Mouse (Mus musculus) forebrain, postnatal 0 days (tissue): ENCODE data around the gene Cpne6. TPM values are rescaled to one million over a fixed set of nuclear protein-coding genes. Genes with fewer than 3 reads are reported as not detected.
A peak's percentile ranks its signal among the peaks of the same experiment; 100 is the strongest.

Experiments
- ATAC-seq: fragments of 200-750 bp; cut with Nextera tagmentation; 2 replicates; pipeline ENCODE4 v1.8.0; 2017; ENCODE audit warnings: mild to moderate bottlenecking, moderate library complexity
- DNase-seq: peaks from one replicate; pipeline ENCODE4 v3.0.0-alpha.2; 2015
- H3K27ac ChIP-seq: fragments of 300-500 bp; sonication (generic); 2 replicates; pipeline ENCODE4 v1.5.1; 2014; ENCODE audit warnings: low read depth, mild to moderate bottlenecking, antibody characterized with exemption, low read length, moderate library complexity, mixed read lengths
- H3K27me3 ChIP-seq: fragments of 300-500 bp; sonication (generic); 2 replicates; pipeline ENCODE4 v1.6.1; 2014; ENCODE audit warnings: mild to moderate bottlenecking, low read length, mixed read lengths; ENCODE audit not compliant: insufficient read depth
- H3K36me3 ChIP-seq: fragments of 300-500 bp; sonication (generic); 2 replicates; pipeline ENCODE4 v1.6.1; 2014; ENCODE audit warnings: mild to moderate bottlenecking, moderate library complexity; ENCODE audit not compliant: insufficient read depth
- H3K4me1 ChIP-seq: fragments of 300-500 bp; sonication (generic); 2 replicates; pipeline ENCODE4 v1.6.1; 2014; ENCODE audit warnings: antibody characterized with exemption; ENCODE audit not compliant: insufficient read depth
- H3K4me2 ChIP-seq: fragments of 300-500 bp; sonication (generic); 2 replicates; pipeline ENCODE4 v1.6.1; 2014; ENCODE audit warnings: low read depth, mild to moderate bottlenecking, moderate library complexity
- H3K4me3 ChIP-seq: fragments of 300-500 bp; sonication (generic); 2 replicates; pipeline ENCODE4 v1.5.1; 2014; ENCODE audit warnings: low read depth, low read length, mixed read lengths
- H3K9ac ChIP-seq: fragments of 300-500 bp; sonication (generic); 2 replicates; pipeline ENCODE4 v1.6.1; 2014; ENCODE audit warnings: mild to moderate bottlenecking
- H3K9me3 ChIP-seq: fragments of 300-500 bp; sonication (generic); 2 replicates; pipeline ENCODE4 v1.6.1; 2016; ENCODE audit warnings: low read length
- CTCF ChIP-seq: sonication (generic); IDR thresholded peaks from 2 replicates; pipeline ENCODE4 v1.5.1; 2016; ENCODE audit warnings: antibody characterized with exemption, control low read depth, low read depth
- WGBS: fragments of 180-500 bp; shearing (Covaris S2); extraction: QIAGEN DNeasy Blood & Tissue Kit; methylation state at CpG from one replicate; pipeline ENCODE4 v1.1.7; 2014; 5-methylcytosine and 5-hydroxymethylcytosine counted together
- polyA plus RNA-seq: library from polyadenylated mRNA; unstranded; fragments of >200 nt; fragmentation: Nextera tagmentation; extraction: Ambion mirVana; gene quantifications from 2 replicates; pipeline ENCODE4 v1.2.1, GENCODE M21; 2015
- total RNA-seq: library from RNA; depleted of rRNA; stranded (reverse); fragments of >200 nt; gene quantifications from 2 replicates; pipeline ENCODE4 v1.2.3, GENCODE M21; 2014

Gene Cpne6
- total and polyA plus RNA-seq, 2 experiments from 2014 or later = 39.6 to 48.7 TPM

- no peak overlapping the region for H3K4me3 ChIP-seq
- H3K27me3 ChIP-seq = no peaks in the 10 kb centered on the region
- H3K27ac ChIP-seq = no peak overlapping the region
- no peak overlapping the region for H3K4me2 ChIP-seq
- peaks cover 71% of the 10 kb centered on the region for H3K36me3 ChIP-seq
- DNase-seq (no peak), ATAC-seq (peak; percentile 2; the same call in 1 of the 2 replicates)
- H3K9me3 ChIP-seq = no peaks in the 10 kb centered on the region
- H3K4me1 ChIP-seq = no peaks in the 10 kb centered on the region
- H3K9ac ChIP-seq = no peak overlapping the region
- TF ChIP-seq CTCF = no peak
- WGBS = 77% methylated on average over 16 of the region's 16 CpGs
These were observed 13.3 kb upstream of the Cpne6 start for GRCm38 (mm10) chr14:55496761-55497448.

GRCm38 (mm10) chr14:55497449-55497821, 12.8 kb upstream of the Cpne6 start:
- peak; percentile 99 for TF ChIP-seq CTCF
- Histone ChIP-seq H3K9me3 (no peaks in the 10 kb centered on the region), H3K36me3 (peaks cover 76% of the 10 kb centered on the region), H3K27ac (no peak overlapping the region), H3K4me1 (no peaks in the 10 kb centered on the region), H3K4me2 (no peak overlapping the region), H3K4me3 (no peak overlapping the region), H3K9ac (0 out of 2 replicates have a peak overlapping the region, but pooled peaks have one; percentile 22), H3K27me3 (no peaks in the 10 kb centered on the region)
- DNase-seq = peak; percentile 87
- ATAC-seq = peak; percentile 76
- WGBS = 37% methylated on average over 6 of the region's 6 CpGs

GRCm38 (mm10) chr14:55505612-55506011, 4.6 kb upstream of the Cpne6 start:
- Histone ChIP-seq H3K9ac (no peak overlapping the region), H3K4me3 (no peak overlapping the region), H3K27me3 (no peaks in the 10 kb centered on the region), H3K9me3 (no peaks in the 10 kb centered on the region), H3K36me3 (peaks cover 38% of the 10 kb centered on the region), H3K4me2 (no peak overlapping the region), H3K4me1 (no peaks in the 10 kb centered on the region), H3K27ac (no peak overlapping the region)
- 78% methylated on average over 9 of the region's 9 CpGs for WGBS
- ATAC-seq = no peak
- DNase-seq = no peak
- no peak for TF ChIP-seq CTCF

- Histone ChIP-seq H3K36me3 (peaks cover 20% of the 10 kb centered on the region), H3K4me1 (no peaks in the 10 kb centered on the region), H3K27me3 (no peaks in the 10 kb centered on the region), H3K9ac (no peak overlapping the region), H3K4me3 (no peak overlapping the region), H3K9me3 (no peaks in the 10 kb centered on the region), H3K4me2 (no peak overlapping the region), H3K27ac (no peak overlapping the region)
- no peak for DNase-seq
- TF ChIP-seq CTCF = no peak
- ATAC-seq = no peak
- WGBS = 49% methylated on average over 7 of the region's 7 CpGs
These were observed 2.4 kb upstream of the Cpne6 start for GRCm38 (mm10) chr14:55507801-55508200.

GRCm38 (mm10) chr14:55509540-55509939, 705 bp upstream of the Cpne6 start:
- peaks cover 13% of the 10 kb centered on the region for H3K36me3 ChIP-seq
- no peak for ATAC-seq
- no peaks in the 10 kb centered on the region for H3K4me1 ChIP-seq
- no peaks in the 10 kb centered on the region for H3K9me3 ChIP-seq
- no peak overlapping the region for H3K27ac ChIP-seq
- H3K27me3 ChIP-seq = no peaks in the 10 kb centered on the region
- no peak overlapping the region for H3K4me3 ChIP-seq
- H3K9ac ChIP-seq = no peak overlapping the region
- 80% methylated on average over 10 of the region's 10 CpGs for WGBS
- no peak for DNase-seq
- no peak overlapping the region for H3K4me2 ChIP-seq
- TF ChIP-seq CTCF = no peak

- Histone ChIP-seq H3K27ac (no peak overlapping the region), H3K4me3 (peak overlapping the region; percentile 16; the same call in 1 of the 2 replicates), H3K4me2 (peak overlapping the region; percentile 31), H3K9ac (peak overlapping the region; percentile 33), H3K27me3 (no peaks in the 10 kb centered on the region), H3K4me1 (no peaks in the 10 kb centered on the region), H3K36me3 (peaks cover 9% of the 10 kb centered on the region; the same call in 1 of the 2 replicates), H3K9me3 (no peaks in the 10 kb centered on the region)
- 48% methylated on average over 7 of the region's 7 CpGs for WGBS
- peak; percentile 49 for DNase-seq
- peak; percentile 73 for ATAC-seq
- no peak for TF ChIP-seq CTCF
These were observed 792 bp downstream of the Cpne6 start for GRCm38 (mm10) chr14:55511037-55511436.

- H3K4me3 ChIP-seq = no peak overlapping the region
- H3K27me3 ChIP-seq = no peaks in the 10 kb centered on the region
- H3K4me1 ChIP-seq = no peaks in the 10 kb centered on the region
- H3K9ac ChIP-seq = no peak overlapping the region
- H3K36me3 ChIP-seq = no peaks in the 10 kb centered on the region
- ATAC-seq = no peak
- WGBS = 74% methylated on average over 10 of the region's 10 CpGs
- H3K4me2 ChIP-seq = no peak overlapping the region
- no peak for TF ChIP-seq CTCF
- no peak for DNase-seq
- no peaks in the 10 kb centered on the region for H3K9me3 ChIP-seq
- H3K27ac ChIP-seq = no peak overlapping the region
These were observed 3.7 kb downstream of the Cpne6 start for GRCm38 (mm10) chr14:55513927-55514326.
